Mouse (Mus musculus): Measurements from ENCODE around the gene Gabrg3. TPM values are rescaled to one million over a fixed set of nuclear protein-coding genes. Genes with fewer than 3 reads are reported as not detected.

The Gabrg3 gene
- polyA plus RNA-seq, 1 experiment: not detected

DNA sequence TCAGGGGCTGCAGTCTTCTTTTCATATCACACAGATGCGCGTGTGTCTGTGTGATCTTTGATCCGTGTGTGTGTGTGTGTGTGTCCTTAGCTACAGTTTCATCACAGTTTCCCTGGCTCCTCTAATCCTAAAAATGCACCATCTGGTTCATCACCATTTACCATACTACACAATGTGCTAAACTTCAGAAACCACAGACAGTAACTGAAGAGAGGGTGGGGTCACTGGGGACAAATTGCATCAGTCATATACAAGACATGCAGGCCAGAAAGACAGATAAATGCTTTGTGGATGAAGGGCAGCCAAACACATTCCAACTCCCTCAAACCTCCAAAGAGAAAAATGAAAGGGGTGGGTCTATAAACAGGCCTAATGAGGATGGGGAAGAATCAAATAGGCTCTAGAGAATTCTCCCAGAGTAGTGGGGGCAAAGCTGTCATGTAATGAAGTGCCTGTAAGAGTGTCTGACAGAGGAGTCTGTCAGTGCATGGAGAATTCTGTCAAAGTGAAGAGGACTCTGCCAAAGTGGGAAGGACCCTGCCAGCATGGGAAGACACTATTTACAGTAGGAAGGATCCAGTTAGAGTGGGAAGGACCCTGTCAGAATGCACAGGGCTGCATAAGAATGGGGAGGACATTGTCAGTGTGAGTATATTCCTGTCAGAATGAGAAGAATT is 386.3 kb downstream of the Gabrg3 start:
- H3K27ac ChIP-seq (ENCODE audit: insufficient read depth, low read length): no peak overlapping the region
- H3K4me1 ChIP-seq (ENCODE audit: control insufficient read depth, insufficient read depth, low read length): no peaks in the 10 kb centered on the region
- TF ChIP-seq POLR2A (IDR thresholded peaks at IDR 0.05; ENCODE audit: insufficient read depth, low read length) (no peak), CTCF (IDR thresholded peaks at IDR 0.05; ENCODE audit: low read depth, low read length) (no peak), EP300 (IDR thresholded peaks at IDR 0.05; ENCODE audit: insufficient read depth, low read depth, low read length) (no peak)
- H3K27me3 ChIP-seq (ENCODE audit: control insufficient read depth, insufficient read depth, low read length, poor library complexity, severe bottlenecking): no peaks in the 10 kb centered on the region
- H3K36me3 ChIP-seq (ENCODE audit: control insufficient read depth, insufficient read depth, low read length, poor library complexity, severe bottlenecking): no peaks in the 10 kb centered on the region
- H3K4me3 ChIP-seq (ENCODE audit: low read depth, low read length): no peak overlapping the region
- H3K9me3 ChIP-seq (replicated peaks; ENCODE audit: control insufficient read depth, insufficient read depth, low read length, poor library complexity, severe bottlenecking): no peaks in the 10 kb centered on the region
- H3K9ac ChIP-seq (ENCODE audit: low read depth, poor library complexity, severe bottlenecking): no peak overlapping the region

- H3K4me1 ChIP-seq (ENCODE audit: control insufficient read depth, insufficient read depth, low read length): no peaks in the 10 kb centered on the region
- no peak overlapping the region for H3K27ac ChIP-seq (ENCODE audit: insufficient read depth, low read length)
- H3K9me3 ChIP-seq (replicated peaks; ENCODE audit: control insufficient read depth, insufficient read depth, low read length, poor library complexity, severe bottlenecking): no peaks in the 10 kb centered on the region
- H3K9ac ChIP-seq (ENCODE audit: low read depth, poor library complexity, severe bottlenecking): no peak overlapping the region
- no peaks in the 10 kb centered on the region for H3K36me3 ChIP-seq (ENCODE audit: control insufficient read depth, insufficient read depth, low read length, poor library complexity, severe bottlenecking)
- H3K27me3 ChIP-seq (ENCODE audit: control insufficient read depth, insufficient read depth, low read length, poor library complexity, severe bottlenecking): no peaks in the 10 kb centered on the region
- TF ChIP-seq POLR2A (IDR thresholded peaks at IDR 0.05; ENCODE audit: insufficient read depth, low read length) (no peak), CTCF (IDR thresholded peaks at IDR 0.05; ENCODE audit: low read depth, low read length) (no peak), EP300 (IDR thresholded peaks at IDR 0.05; ENCODE audit: insufficient read depth, low read depth, low read length) (no peak)
- no peak overlapping the region for H3K4me3 ChIP-seq (ENCODE audit: low read depth, low read length)
Observed at GRCm38 (mm10) chr7:56997713-56998624, 389.0 kb downstream of the Gabrg3 start.

GRCm38 (mm10) chr7:56946398-56946797 is 440.6 kb downstream of the Gabrg3 start:
- no peaks in the 10 kb centered on the region; the same call in 1 of the 2 replicates for H3K9me3 ChIP-seq (replicated peaks; ENCODE audit: control insufficient read depth, insufficient read depth, low read length, poor library complexity, severe bottlenecking)
- no peaks in the 10 kb centered on the region for H3K4me1 ChIP-seq (ENCODE audit: control insufficient read depth, insufficient read depth, low read length)
- TF ChIP-seq CTCF (IDR thresholded peaks at IDR 0.05; ENCODE audit: low read depth, low read length) (no peak), POLR2A (IDR thresholded peaks at IDR 0.05; ENCODE audit: insufficient read depth, low read length) (no peak), EP300 (IDR thresholded peaks at IDR 0.05; ENCODE audit: insufficient read depth, low read depth, low read length) (no peak)
- no peak overlapping the region for H3K4me3 ChIP-seq (ENCODE audit: low read depth, low read length)
- H3K27ac ChIP-seq (ENCODE audit: insufficient read depth, low read length): no peak overlapping the region
- no peaks in the 10 kb centered on the region; the same call in 1 of the 2 replicates for H3K27me3 ChIP-seq (ENCODE audit: control insufficient read depth, insufficient read depth, low read length, poor library complexity, severe bottlenecking)
- H3K9ac ChIP-seq (ENCODE audit: low read depth, poor library complexity, severe bottlenecking): no peak overlapping the region
- no peaks in the 10 kb centered on the region for H3K36me3 ChIP-seq (ENCODE audit: control insufficient read depth, insufficient read depth, low read length, poor library complexity, severe bottlenecking)

DNA sequence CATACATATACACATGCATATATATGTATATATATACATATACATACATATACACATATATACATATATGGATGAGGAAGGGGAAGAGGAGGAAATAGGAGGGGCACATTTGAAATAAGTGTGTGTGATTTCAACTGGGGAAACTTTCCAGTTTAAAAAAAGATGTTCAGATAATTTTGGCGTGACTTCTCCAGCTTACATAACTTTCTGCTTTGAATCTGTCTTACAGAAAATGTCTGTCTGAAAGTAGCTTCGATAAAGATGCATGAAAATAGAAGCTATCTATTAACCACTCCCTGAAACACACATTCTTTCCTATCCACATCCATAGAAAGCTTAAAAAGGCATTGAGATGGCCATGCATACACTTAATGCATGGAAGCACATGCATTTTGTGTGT is 445.4 kb downstream of the Gabrg3 start:
- TF ChIP-seq EP300 (IDR thresholded peaks at IDR 0.05; ENCODE audit: insufficient read depth, low read depth, low read length): no peak
- TF ChIP-seq POLR2A (IDR thresholded peaks at IDR 0.05; ENCODE audit: insufficient read depth, low read length): no peak
- no peak for TF ChIP-seq CTCF (IDR thresholded peaks at IDR 0.05; ENCODE audit: low read depth, low read length)
- no peak overlapping the region for H3K27ac ChIP-seq (ENCODE audit: insufficient read depth, low read length)
- H3K9me3 ChIP-seq (replicated peaks; ENCODE audit: control insufficient read depth, insufficient read depth, low read length, poor library complexity, severe bottlenecking): no peaks in the 10 kb centered on the region
- no peaks in the 10 kb centered on the region; the same call in 1 of the 2 replicates for H3K27me3 ChIP-seq (ENCODE audit: control insufficient read depth, insufficient read depth, low read length, poor library complexity, severe bottlenecking)
- no peaks in the 10 kb centered on the region for H3K4me1 ChIP-seq (ENCODE audit: control insufficient read depth, insufficient read depth, low read length)
- H3K36me3 ChIP-seq (ENCODE audit: control insufficient read depth, insufficient read depth, low read length, poor library complexity, severe bottlenecking): no peaks in the 10 kb centered on the region
- no peak overlapping the region for H3K4me3 ChIP-seq (ENCODE audit: low read depth, low read length)
- H3K9ac ChIP-seq (ENCODE audit: low read depth, poor library complexity, severe bottlenecking): no peak overlapping the region

- H3K9me3 ChIP-seq (replicated peaks; ENCODE audit: control insufficient read depth, insufficient read depth, low read length, poor library complexity, severe bottlenecking): no peaks in the 10 kb centered on the region
- no peak overlapping the region for H3K9ac ChIP-seq (ENCODE audit: low read depth, poor library complexity, severe bottlenecking)
- no peaks in the 10 kb centered on the region for H3K4me1 ChIP-seq (ENCODE audit: control insufficient read depth, insufficient read depth, low read length)
- no peak overlapping the region for H3K27ac ChIP-seq (ENCODE audit: insufficient read depth, low read length)
- no peaks in the 10 kb centered on the region for H3K36me3 ChIP-seq (ENCODE audit: control insufficient read depth, insufficient read depth, low read length, poor library complexity, severe bottlenecking)
- H3K27me3 ChIP-seq (ENCODE audit: control insufficient read depth, insufficient read depth, low read length, poor library complexity, severe bottlenecking): peaks cover 1% of the 10 kb centered on the region
- TF ChIP-seq EP300 (IDR thresholded peaks at IDR 0.05; ENCODE audit: insufficient read depth, low read depth, low read length) (no peak), CTCF (IDR thresholded peaks at IDR 0.05; ENCODE audit: low read depth, low read length) (no peak), POLR2A (IDR thresholded peaks at IDR 0.05; ENCODE audit: insufficient read depth, low read length) (no peak)
- no peak overlapping the region for H3K4me3 ChIP-seq (ENCODE audit: low read depth, low read length)
Observed at GRCm38 (mm10) chr7:56938020-56938419, 449.0 kb downstream of the Gabrg3 start.

GRCm38 (mm10) chr7:56919499-56919898 is 467.5 kb downstream of the Gabrg3 start:
- Histone ChIP-seq H3K9me3 (replicated peaks; ENCODE audit: control insufficient read depth, insufficient read depth, low read length, poor library complexity, severe bottlenecking) (no peaks in the 10 kb centered on the region), H3K4me3 (ENCODE audit: low read depth, low read length) (no peak overlapping the region), H3K27me3 (ENCODE audit: control insufficient read depth, insufficient read depth, low read length, poor library complexity, severe bottlenecking) (no peaks in the 10 kb centered on the region), H3K4me1 (ENCODE audit: control insufficient read depth, insufficient read depth, low read length) (no peaks in the 10 kb centered on the region), H3K27ac (ENCODE audit: insufficient read depth, low read length) (no peak overlapping the region), H3K36me3 (ENCODE audit: control insufficient read depth, insufficient read depth, low read length, poor library complexity, severe bottlenecking) (no peaks in the 10 kb centered on the region), H3K9ac (ENCODE audit: low read depth, poor library complexity, severe bottlenecking) (no peak overlapping the region)
- TF ChIP-seq EP300 (IDR thresholded peaks at IDR 0.05; ENCODE audit: insufficient read depth, low read depth, low read length) (no peak), CTCF (IDR thresholded peaks at IDR 0.05; ENCODE audit: low read depth, low read length) (no peak), POLR2A (IDR thresholded peaks at IDR 0.05; ENCODE audit: insufficient read depth, low read length) (no peak)
